Mouse (Mus musculus) embryonic fibroblast, embryonic 13.5 days (primary cell): ENCODE measurements at regions not wholly inside any gene's neighbourhood (a gene's known extent, or its start where the extent isn't known, plus 50 kb on each side); places are given as distances from the start of the nearest gene placed in this dataset.

Source experiments
- CTCF ChIP-seq: IDR thresholded peaks from 2 replicates; pipeline ENCODE4 v1.5.1; 2011; ENCODE audit warnings: mild to moderate bottlenecking, control low read depth, low read length, moderate library complexity, borderline replicate concordance; ENCODE audit not compliant: insufficient read depth
- POLR2A ChIP-seq: IDR thresholded peaks from 2 replicates; pipeline ENCODE4 v1.6.1; 2011; ENCODE audit warnings: low read depth, mild to moderate bottlenecking, control low read depth, low read length, moderate library complexity

- TF ChIP-seq POLR2A (no peak), CTCF (no peak)
Measured at GRCm38 (mm10) chr5:73731423-73731822, 80.2 kb downstream of the Spata18 start.
